Mouse (Mus musculus) T-cell, adult 66 days (primary cell): ENCODE measurements around the gene Pou5f1. TPM values are rescaled to one million over a fixed set of nuclear protein-coding genes. Genes with fewer than 3 reads are reported as not detected.

Experiments
- total RNA-seq, 2 experiments: library from RNA; stranded (reverse); gene quantifications; 3 replicates in 1 of 2; 4 replicates in 1 of 2; pipeline ENCODE4 v1.2.4; 2023

Gene Pou5f1
- total RNA-seq, result 1 to 10 TPM in 1 of 2 experiments, not detected in 1; 1.1 TPM

DNA sequence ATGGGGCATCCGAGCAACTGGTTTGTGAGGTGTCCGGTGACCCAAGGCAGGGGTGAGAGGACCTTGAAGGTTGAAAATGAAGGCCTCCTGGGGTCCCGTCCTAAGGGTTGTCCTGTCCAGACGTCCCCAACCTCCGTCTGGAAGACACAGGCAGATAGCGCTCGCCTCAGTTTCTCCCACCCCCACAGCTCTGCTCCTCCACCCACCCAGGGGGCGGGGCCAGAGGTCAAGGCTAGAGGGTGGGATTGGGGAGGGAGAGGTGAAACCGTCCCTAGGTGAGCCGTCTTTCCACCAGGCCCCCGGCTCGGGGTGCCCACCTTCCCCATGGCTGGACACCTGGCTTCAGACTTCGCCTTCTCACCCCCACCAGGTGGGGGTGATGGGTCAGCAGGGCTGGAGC is at the start of gene Pou5f1:
TSS of gene Pou5f1 (plus strand) at position 243 of the 400 bp plus-strand sequence.

DNA sequence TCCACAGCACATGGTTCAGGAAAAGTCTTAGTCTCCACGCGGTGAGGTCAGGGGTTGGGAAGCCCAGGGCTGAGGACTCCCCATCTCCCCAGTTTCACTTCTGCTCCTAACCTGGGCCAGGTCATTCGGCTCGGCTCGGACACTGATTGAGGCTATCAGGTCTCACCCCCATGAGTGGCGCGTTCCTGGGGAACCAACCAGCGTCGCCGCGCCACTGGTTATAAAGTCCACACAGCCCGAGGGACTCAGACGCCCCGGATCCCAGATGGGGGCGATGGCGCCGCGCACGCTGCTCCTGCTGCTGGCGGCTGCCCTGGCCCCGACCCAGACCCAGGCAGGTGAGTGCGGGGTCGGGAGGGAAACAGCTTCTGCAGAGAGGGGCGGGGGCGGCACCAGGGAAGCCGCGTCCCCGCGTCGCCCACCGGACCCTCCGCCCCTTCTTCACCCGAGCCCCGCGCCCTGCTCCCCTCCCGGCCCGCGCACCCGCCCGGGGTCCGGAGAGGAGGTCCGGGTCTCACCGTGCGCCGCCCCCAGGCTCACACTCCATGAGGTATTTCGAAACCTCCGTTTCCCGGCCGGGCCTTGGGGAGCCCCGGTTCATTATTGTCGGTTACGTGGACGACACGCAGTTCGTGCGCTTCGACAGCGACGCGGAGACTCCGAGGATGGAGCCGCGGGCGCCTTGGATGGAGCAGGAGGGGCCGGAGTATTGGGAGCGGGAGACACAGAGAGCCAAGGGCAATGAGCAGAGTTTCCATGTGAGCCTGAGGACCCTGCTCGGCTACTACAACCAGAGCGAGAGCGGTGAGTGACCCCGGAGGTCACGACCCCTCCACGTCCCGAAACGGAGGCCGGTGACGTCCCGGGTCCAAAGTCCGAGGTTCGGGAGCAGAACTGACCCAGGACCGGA is 35.7 kb upstream of the Pou5f1 start, which contains the start of gene H2-Q10:
TSS of gene H2-Q10 (plus strand) at position 248 of the 910 bp plus-strand sequence.

DNA sequence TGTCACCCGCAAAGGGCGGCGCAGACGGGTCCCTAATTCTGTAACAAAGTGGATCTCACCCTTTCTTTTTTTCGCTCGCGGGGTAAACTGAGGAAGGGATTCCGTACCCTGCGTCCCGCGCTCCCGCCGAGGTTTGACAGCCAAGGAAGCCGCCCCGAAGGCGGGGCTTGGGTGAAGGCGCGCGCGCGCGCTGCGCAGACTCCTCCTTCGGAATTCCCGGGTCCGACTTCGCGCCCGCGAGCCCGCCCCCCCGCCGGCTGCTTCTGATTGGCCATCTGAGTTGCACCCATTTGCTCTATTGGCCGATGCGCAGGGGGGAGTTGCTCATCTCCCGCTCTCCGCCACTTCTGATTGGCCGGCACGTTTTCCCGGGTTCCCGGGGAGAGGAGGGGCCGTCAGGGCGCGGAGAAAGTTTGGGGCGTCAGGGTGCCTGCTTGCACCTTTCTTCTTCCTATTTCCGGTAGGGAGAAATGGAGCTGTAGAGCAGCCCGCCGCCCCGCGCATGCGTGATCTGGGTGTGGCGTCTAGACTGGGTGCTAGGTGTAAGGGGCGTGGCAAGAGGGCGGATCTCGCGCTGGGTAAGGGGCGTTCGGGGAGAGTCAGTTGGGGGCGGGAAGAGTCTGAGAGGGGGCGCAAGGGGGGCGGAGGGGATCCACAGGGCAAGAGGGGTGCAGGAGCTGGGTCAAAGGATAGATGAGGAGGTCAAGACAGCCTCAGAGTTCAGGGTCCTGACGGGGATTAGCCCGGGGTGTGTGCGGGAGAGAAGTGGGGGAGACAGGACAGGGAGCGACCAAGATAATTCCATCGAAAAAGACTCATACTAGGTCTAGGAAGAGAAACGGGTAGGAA is 11.1 kb downstream of the Pou5f1 start, which contains the start of the genes Tcf19 and Cchcr1:
TSS of gene Tcf19 (minus strand) at position 173 of the 849 bp plus-strand sequence.
TSS of gene Cchcr1 (plus strand) at position 449 of the 849 bp plus-strand sequence.

DNA sequence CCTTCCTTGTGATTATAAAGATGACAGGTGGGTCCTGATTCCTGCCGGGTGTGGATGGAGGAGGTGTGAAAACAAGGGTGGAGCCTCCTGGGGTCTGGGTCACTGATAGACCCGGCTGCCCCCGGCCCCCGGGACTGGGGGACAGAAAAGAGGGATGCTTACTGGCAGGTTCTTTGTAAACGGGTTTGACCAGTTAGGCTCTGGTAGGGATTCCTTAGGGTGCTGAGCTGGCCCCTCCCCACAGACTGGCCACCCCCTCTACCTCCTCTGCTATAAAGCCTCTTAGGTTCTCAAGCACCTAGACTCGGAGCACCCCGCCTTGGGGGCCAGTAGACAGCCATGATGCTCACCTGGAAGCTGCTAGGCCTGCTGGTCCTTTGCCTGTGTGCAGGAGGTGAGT is 27.1 kb downstream of the Pou5f1 start, which contains the start of gene Psors1c2:
TSS of gene Psors1c2 (plus strand) at position 301 of the 400 bp plus-strand sequence.

DNA sequence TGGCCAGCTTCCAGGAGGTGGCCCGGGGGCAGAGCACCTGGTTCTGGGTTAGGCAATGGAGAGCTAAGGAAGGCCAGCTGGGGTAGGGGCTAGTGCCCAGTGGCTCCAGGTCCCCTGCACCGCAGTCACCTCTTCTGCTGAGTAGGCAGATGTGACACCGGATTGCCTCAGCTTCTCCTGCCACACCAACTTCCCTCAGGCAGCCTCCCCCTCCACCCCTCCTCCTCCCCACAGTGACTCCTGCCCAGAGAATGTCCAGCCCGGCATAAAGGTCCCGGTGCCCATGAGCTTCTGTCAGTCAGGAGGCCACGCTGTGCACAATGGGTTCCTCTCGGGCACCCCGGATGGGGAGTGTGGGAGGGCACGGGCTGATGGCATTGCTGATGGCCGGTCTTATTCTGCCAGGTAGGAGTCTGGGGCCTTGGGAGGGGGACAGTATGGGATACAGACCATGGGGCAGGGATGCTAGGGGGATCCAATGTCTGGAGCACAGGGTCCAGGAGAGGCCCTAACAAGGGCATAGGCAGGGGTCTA is 46.1 kb downstream of the Pou5f1 start, which contains the start of gene Cdsn:
TSS of gene Cdsn (plus strand) at position 248 of the 534 bp plus-strand sequence.

Other genes starting within 250 kb of the Pou5f1 start
- gene H2-D1, start 243.3 kb upstream of the Pou5f1 start, total RNA-seq, result 1,000 to 10,000 TPM; 2,662 to 2,726 TPM
- 10 to 100 TPM; 17.9 to 23.8 TPM for gene H2-Q1, start 185.6 kb upstream of the Pou5f1 start, total RNA-seq
- 10 to 100 TPM; 13.7 to 17.0 TPM for gene H2-Q2, start 163.8 kb upstream of the Pou5f1 start, total RNA-seq
- 100 to 1,000 TPM; 534 to 564 TPM for gene H2-Q4, start 126.4 kb upstream of the Pou5f1 start, total RNA-seq
- 100 to 1,000 TPM; 203 to 218 TPM for gene H2-Q6, start 81.2 kb upstream of the Pou5f1 start, total RNA-seq
- gene H2-Q7, start 66.9 kb upstream of the Pou5f1 start, total RNA-seq, result 100 to 1,000 TPM; 546 to 576 TPM
- gene H2-Q10, start 35.9 kb upstream of the Pou5f1 start, total RNA-seq, result 10 to 100 TPM; 83.5 to 96.7 TPM
- gene Tcf19, start 10.8 kb downstream of the Pou5f1 start, total RNA-seq, result 10 to 100 TPM in 1 of 2 experiments, 1 to 10 TPM in 1; 9.7 to 14.6 TPM
- gene Cchcr1, start 11.1 kb downstream of the Pou5f1 start, total RNA-seq, result 10 to 100 TPM; 16.7 to 18.7 TPM
- gene Psors1c2, start 27.2 kb downstream of the Pou5f1 start, total RNA-seq, result under 1 TPM in 1 of 2 experiments, not detected in 1; 0.70 TPM
- not detected for gene Cdsn, start 46.1 kb downstream of the Pou5f1 start, total RNA-seq
- not detected for gene 2300002M23Rik, start 61.4 kb downstream of the Pou5f1 start, total RNA-seq
- gene Sfta2, start 95.5 kb downstream of the Pou5f1 start, total RNA-seq, result not detected
- gene Gm9573, start 120.6 kb downstream of the Pou5f1 start, total RNA-seq, result not detected
- not detected for gene Mucl3, start 137.7 kb downstream of the Pou5f1 start, total RNA-seq
- 10 to 100 TPM; 44.8 to 58.6 TPM for gene Vars2, start 161.6 kb downstream of the Pou5f1 start, total RNA-seq
- gene Gtf2h4, start 167.7 kb downstream of the Pou5f1 start, total RNA-seq, result 10 to 100 TPM; 13.8 to 18.2 TPM
- gene Ddr1, start 198.6 kb downstream of the Pou5f1 start, total RNA-seq, result 10 to 100 TPM; 13.6 to 16.9 TPM